ENCODE assay signal across 8 mouse cellular contexts in genomic region chr6:72380131-72380770, GRCm38 (mm10). TPM values are rescaled to one million over a fixed set of nuclear protein-coding genes. Genes with fewer than 3 reads are reported as not detected.
DNase-seq lines count a peak whose midpoint lies in the region; ATAC-seq and TF ChIP-seq lines count a peak whose summit lies in the region.

Gene Vamp5 (minus strand): TSS chr6:72380468.

- TF ChIP-seq CTCF in C2C12 (IDR thresholded peaks at IDR 0.05; ENCODE audit: control insufficient read depth, insufficient read depth, insufficient read length): peak; percentile 34
- no peak for TF ChIP-seq CTCF in olfactory bulb, adult 2 months (IDR thresholded peaks at IDR 0.05; ENCODE audit: insufficient read depth, low read depth, low read length)

- no peak for TF ChIP-seq POLR2A in olfactory bulb, adult 2 months (IDR thresholded peaks at IDR 0.05; ENCODE audit: insufficient read depth, low read depth, low read length)

- peak within 1 kb of the TSS; percentile 66 for H3ac ChIP-seq in C2C12 (ENCODE audit: control insufficient read depth, insufficient read length, low read depth)

- peak; percentile 85 for DNase-seq in heart, embryonic 10.5 days (ENCODE audit: low spot score)
- peak; percentile 88 for DNase-seq in kidney, adult 9 months
- DNase-seq in thymus, postnatal 36 days: peak; percentile 92 to 94

- H3K4me2 ChIP-seq in embryonic facial prominence, embryonic 13.5 days: peak within 1 kb of the TSS; percentile 78
- H3K4me2 ChIP-seq in lung, embryonic 16.5 days (ENCODE audit: low read depth, low read length): peak within 1 kb of the TSS; percentile 70

- H3K9ac ChIP-seq in embryonic facial prominence, embryonic 13.5 days: peak within 1 kb of the TSS; percentile 75
- peak within 1 kb of the TSS; percentile 83 for H3K9ac ChIP-seq in lung, embryonic 16.5 days (ENCODE audit: low read length)

- H3K4me3 ChIP-seq in C2C12 (ENCODE audit: insufficient read depth, poor library complexity, severe bottlenecking): peak within 1 kb of the TSS; percentile 59
- H3K4me3 ChIP-seq in embryonic facial prominence, embryonic 13.5 days: peak within 1 kb of the TSS; percentile 60
- peak within 1 kb of the TSS; percentile 69 for H3K4me3 ChIP-seq in heart, embryonic 10.5 days
- H3K4me3 ChIP-seq in lung, embryonic 16.5 days (ENCODE audit: low read length): peak within 1 kb of the TSS; percentile 70
- peak within 1 kb of the TSS; percentile 46 for H3K4me3 ChIP-seq in olfactory bulb, adult 2 months (ENCODE audit: insufficient read depth, low read depth, low read length)

- under 1% methylated on average over 49 of the region's 49 CpGs for WGBS in embryonic facial prominence, embryonic 13.5 days
- 1% methylated on average over 49 of the region's 49 CpGs for WGBS in heart, embryonic 10.5 days
- 1% methylated on average over 49 of the region's 49 CpGs for WGBS in lung, embryonic 16.5 days
- 4% methylated on average over 49 of the region's 49 CpGs for WGBS in olfactory bulb, adult 2 months

- H3K27me3 ChIP-seq in C2C12 (ENCODE audit: control insufficient read depth, insufficient read depth, insufficient read length): no peaks in the 10 kb centered on the region
- peaks cover 6% of the 10 kb centered on the region for H3K27me3 ChIP-seq in embryonic facial prominence, embryonic 13.5 days
- peaks cover 5% of the 10 kb centered on the region; the same call in 1 of the 2 replicates for H3K27me3 ChIP-seq in heart, embryonic 10.5 days (ENCODE audit: insufficient read depth, poor library complexity, severe bottlenecking)
- no peaks in the 10 kb centered on the region for H3K27me3 ChIP-seq in lung, embryonic 16.5 days (ENCODE audit: control insufficient read depth, insufficient read depth, low read depth, low read length)

- H3K79me3 ChIP-seq in C2C12 (ENCODE audit: low read depth): peaks cover 3% of the 10 kb centered on the region

- peak within 1 kb of the TSS; percentile 29; the same call in 1 of the 2 replicates for H3K27ac ChIP-seq in embryonic facial prominence, embryonic 13.5 days
- peak within 1 kb of the TSS; percentile 88 for H3K27ac ChIP-seq in heart, embryonic 10.5 days
- H3K27ac ChIP-seq in lung, embryonic 16.5 days (ENCODE audit: low read length): peak within 1 kb of the TSS; percentile 87
- H3K27ac ChIP-seq in olfactory bulb, adult 2 months (ENCODE audit: insufficient read depth, low read depth, low read length): no peak within 1 kb of the TSS

- H3K4me1 ChIP-seq in embryonic facial prominence, embryonic 13.5 days: peaks cover 11% of the 10 kb centered on the region
- peaks cover 10% of the 10 kb centered on the region for H3K4me1 ChIP-seq in heart, embryonic 10.5 days
- peaks cover 2% of the 10 kb centered on the region; the same call in 1 of the 2 replicates for H3K4me1 ChIP-seq in lung, embryonic 16.5 days (replicated peaks; ENCODE audit: control insufficient read depth, insufficient read depth, low read length)
- H3K4me1 ChIP-seq in olfactory bulb, adult 2 months (ENCODE audit: control insufficient read depth, insufficient read depth, low read length): peaks cover 4% of the 10 kb centered on the region; the same call in 1 of the 2 replicates

- H3K9me3 ChIP-seq in embryonic facial prominence, embryonic 13.5 days: no peaks in the 10 kb centered on the region
- H3K9me3 ChIP-seq in heart, embryonic 10.5 days: no peaks in the 10 kb centered on the region
- no peaks in the 10 kb centered on the region for H3K9me3 ChIP-seq in lung, embryonic 16.5 days (ENCODE audit: control insufficient read depth, low read length)

- no peaks in the 10 kb centered on the region for H3K36me3 ChIP-seq in C2C12 (ENCODE audit: control insufficient read depth, insufficient read depth)
- H3K36me3 ChIP-seq in embryonic facial prominence, embryonic 13.5 days: peaks cover 12% of the 10 kb centered on the region
- peaks cover 13% of the 10 kb centered on the region for H3K36me3 ChIP-seq in heart, embryonic 10.5 days
- H3K36me3 ChIP-seq in lung, embryonic 16.5 days (ENCODE audit: control insufficient read depth, insufficient read depth, low read length): peaks cover 5% of the 10 kb centered on the region

- peaks cover 20% of the 10 kb centered on the region for H3K79me2 ChIP-seq in C2C12 (ENCODE audit: control insufficient read depth, insufficient read depth)

- ATAC-seq in activated CD4-positive, CD25-positive, alpha-beta regulatory T cell, adult 4 months: peak; percentile 87
- peak; percentile 75; the same call in 1 of the 2 replicates for ATAC-seq in embryonic facial prominence, embryonic 13.5 days (ENCODE audit: insufficient number of reproducible peaks, insufficient read depth, low FRiP score, low TSS enrichment, low read depth)
- ATAC-seq in lung, embryonic 16.5 days (ENCODE audit: low read depth): peak; percentile 92

TF ChIP-seq in C2C12, 6 proteins besides CTCF, POLR2A, EP300 and RAD21:
- TF ChIP-seq MYOG (IDR thresholded peaks at IDR 0.05; ENCODE audit: control insufficient read depth, extremely low read depth, insufficient read length): no peak
- no peak for TF ChIP-seq MYOD1 (IDR thresholded peaks at IDR 0.05; ENCODE audit: control insufficient read depth, insufficient read length, low read depth)
- TF ChIP-seq CEBPB (IDR thresholded peaks at IDR 0.05; ENCODE audit: low read depth): no peak
- no peak for TF ChIP-seq FOSL1 (IDR thresholded peaks at IDR 0.05; ENCODE audit: insufficient read depth, low read length, poor library complexity, severe bottlenecking)
- no peak for TF ChIP-seq MAX (IDR thresholded peaks at IDR 0.05)
- TF ChIP-seq USF1 (IDR thresholded peaks at IDR 0.05; ENCODE audit: low read depth): no peak

RNA-seq across cellular contexts. Expression of gene Vamp5, which starts in this region (rescaled TPM):
- polyA plus RNA-seq in C2C12 (2012; fragmentation: generic; extraction: Trizol): 91.3 TPM
- 10 to 100 TPM; 62.3 to 81.8 TPM for polyA plus RNA-seq in activated CD4-positive, CD25-positive, alpha-beta regulatory T cell, adult 4 months (2017; shearing (Covaris generic))
- 19.7 and 20.6 TPM in 2 replicates for polyA plus RNA-seq in embryonic facial prominence, embryonic 13.5 days (2015; fragmentation: Nextera tagmentation; extraction: Ambion mirVana)
- polyA plus RNA-seq in heart, embryonic 10.5 days (2016; fragmentation: Nextera tagmentation; extraction: Ambion mirVana): 40.5 and 44.7 TPM in 2 replicates
- 43.0 and 46.3 TPM in 2 replicates for polyA plus RNA-seq in lung, embryonic 16.5 days (2015; fragmentation: Nextera tagmentation; extraction: Ambion mirVana)
- polyA plus RNA-seq in olfactory bulb, adult 2 months (2012; ENCODE audit: insufficient read depth, insufficient read length, low replicate concordance, missing spikeins): not detected in 2 replicates

Comparison
In these comparisons a context has a peak if more than half of its experiments do, and no peak if none do; other contexts are left out.
1. RNA of gene Vamp5 (polyA plus RNA-seq): 91.3 TPM in C2C12 (single experiment), 62.3 to 81.8 TPM in activated CD4-positive, CD25-positive, alpha-beta regulatory T cell, adult 4 months, 43.0 to 46.3 TPM in lung, embryonic 16.5 days, 40.5 to 44.7 TPM in heart, embryonic 10.5 days and 19.7 to 20.6 TPM in embryonic facial prominence, embryonic 13.5 days; not detected in olfactory bulb, adult 2 months; every median in the first group is over 10 times any median in the second.
2. Peak in every context shown above with its lines, with median percentiles within 50 percentile points of each other: H3K4me3 ChIP-seq, ATAC-seq and DNase-seq.